Mouse (Mus musculus) testis, adult 2 months (tissue): ENCODE data around the gene Naga.

ENCODE experiments used
- CTCF ChIP-seq: fragments of 200-500 bp; IDR thresholded peaks from 2 replicates; pipeline ENCODE4 v1.5.1; 2012; ENCODE audit warnings: low read depth, mild to moderate bottlenecking, inconsistent platforms, low read length, moderate library complexity; ENCODE audit not compliant: control insufficient read depth, insufficient read depth, insufficient replicate concordance
- POLR2A ChIP-seq: fragments of 200-500 bp; IDR thresholded peaks from 2 replicates; pipeline ENCODE4 v1.6.1; 2012; ENCODE audit warnings: low read depth, mild to moderate bottlenecking, inconsistent platforms, low read length, moderate library complexity; ENCODE audit not compliant: control insufficient read depth

- TF ChIP-seq POLR2A (no peak), CTCF (no peak)
These were observed 30.1 kb upstream of the Naga start for GRCm38 (mm10) chr15:82368851-82369250.
